Mouse (Mus musculus) spleen, postnatal 14 days (tissue): ENCODE measurements around the gene Axdnd1.

Experiments used
- DNase-seq, 2 experiments: peaks; one replicate each; pipeline ENCODE4 v3.0.0; 2021 to 2022; ENCODE audit warnings: low spot score in 2 of 2

Gene Axdnd1

DNA sequence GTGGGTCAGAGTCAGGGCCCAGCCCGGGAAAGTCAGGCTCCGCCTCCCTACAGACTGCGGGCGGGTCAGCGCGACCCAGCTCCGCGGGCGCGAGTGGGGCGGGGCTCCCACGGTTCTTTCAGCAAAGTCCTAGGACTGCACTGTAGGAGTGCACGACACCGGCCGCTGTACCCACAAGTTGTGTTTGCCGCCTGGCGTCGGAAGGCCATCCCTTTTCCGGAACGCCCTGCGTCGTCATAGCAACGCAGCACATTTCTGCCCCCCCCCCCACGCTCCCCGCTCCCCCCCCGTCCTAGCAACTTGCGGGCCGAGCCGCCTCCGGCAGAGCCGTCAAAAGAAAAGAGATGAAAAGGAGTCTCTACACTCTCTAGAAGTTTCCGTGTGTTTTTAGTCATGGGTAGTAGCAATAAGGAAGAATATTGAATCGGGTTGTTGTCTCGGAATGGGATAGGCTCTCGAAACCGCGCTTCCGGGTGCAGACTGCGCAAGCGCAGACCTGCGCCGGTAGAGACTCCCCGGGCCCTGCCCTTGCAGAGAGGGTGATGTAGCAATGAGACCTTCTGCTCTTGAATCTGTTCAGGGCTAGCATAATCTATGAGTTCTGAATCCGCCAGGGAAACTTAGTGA lies at the start of gene Axdnd1:
Gene Axdnd1, minus strand, starts transcription at position 489 of the 627 bp plus-strand sequence.
- peak; percentile 70 to 79 for DNase-seq

DNA sequence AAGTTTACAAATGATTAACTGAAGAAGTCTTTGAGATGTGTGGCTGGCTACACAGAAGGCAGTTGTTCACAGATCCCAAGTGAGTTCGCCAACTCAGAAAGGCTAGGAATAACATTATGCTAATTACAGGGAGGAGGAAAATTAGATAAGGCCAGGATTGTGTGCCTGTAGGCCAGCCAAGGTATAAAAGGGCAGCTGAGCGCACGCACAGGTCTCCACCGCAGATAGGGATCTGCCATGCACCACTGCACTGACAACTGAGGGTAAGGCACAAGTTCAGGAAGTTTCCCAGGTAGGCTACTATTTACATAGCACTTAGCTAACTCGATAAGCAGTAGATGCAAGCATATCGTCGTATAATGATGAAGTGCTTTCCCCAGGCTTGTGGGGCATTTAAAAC lies 49.6 kb upstream of the Axdnd1 start:
- DNase-seq, result no peak

GRCm38 (mm10) chr1:156468576-156468975 lies 47.6 kb upstream of the Axdnd1 start:
- DNase-seq, result no peak

DNA sequence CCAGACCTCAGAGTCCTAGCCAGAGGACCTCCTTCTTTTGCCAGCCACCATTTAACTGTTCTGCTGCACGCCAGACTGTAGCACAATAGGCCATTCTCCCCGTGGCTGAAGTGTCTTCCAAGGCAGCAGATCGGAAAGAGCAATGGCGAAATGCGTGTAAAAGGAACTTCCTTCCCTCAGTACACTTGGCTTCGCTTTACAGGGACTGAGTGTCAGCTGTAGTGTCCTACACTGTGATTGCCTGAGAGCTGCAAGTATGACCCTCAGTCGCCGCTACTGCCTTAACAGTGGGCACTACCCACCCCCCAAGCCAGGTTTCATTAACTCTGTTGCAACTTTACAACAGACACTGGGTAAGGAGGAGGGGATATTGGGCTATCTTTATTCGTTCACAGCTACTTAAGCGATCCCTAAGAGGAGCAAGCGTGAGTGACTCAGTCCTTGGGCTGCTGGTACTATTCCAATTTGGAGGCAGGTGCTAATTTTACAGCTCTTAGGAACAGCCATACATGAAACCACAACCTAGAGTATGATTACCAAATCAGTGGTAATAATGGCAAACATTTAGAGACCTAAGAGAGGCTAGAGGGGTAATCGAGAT lies 46.8 kb upstream of the Axdnd1 start:
- no peak for DNase-seq

GRCm38 (mm10) chr1:156464963-156465362 lies 44.0 kb upstream of the Axdnd1 start:
- DNase-seq, result no peak

DNA sequence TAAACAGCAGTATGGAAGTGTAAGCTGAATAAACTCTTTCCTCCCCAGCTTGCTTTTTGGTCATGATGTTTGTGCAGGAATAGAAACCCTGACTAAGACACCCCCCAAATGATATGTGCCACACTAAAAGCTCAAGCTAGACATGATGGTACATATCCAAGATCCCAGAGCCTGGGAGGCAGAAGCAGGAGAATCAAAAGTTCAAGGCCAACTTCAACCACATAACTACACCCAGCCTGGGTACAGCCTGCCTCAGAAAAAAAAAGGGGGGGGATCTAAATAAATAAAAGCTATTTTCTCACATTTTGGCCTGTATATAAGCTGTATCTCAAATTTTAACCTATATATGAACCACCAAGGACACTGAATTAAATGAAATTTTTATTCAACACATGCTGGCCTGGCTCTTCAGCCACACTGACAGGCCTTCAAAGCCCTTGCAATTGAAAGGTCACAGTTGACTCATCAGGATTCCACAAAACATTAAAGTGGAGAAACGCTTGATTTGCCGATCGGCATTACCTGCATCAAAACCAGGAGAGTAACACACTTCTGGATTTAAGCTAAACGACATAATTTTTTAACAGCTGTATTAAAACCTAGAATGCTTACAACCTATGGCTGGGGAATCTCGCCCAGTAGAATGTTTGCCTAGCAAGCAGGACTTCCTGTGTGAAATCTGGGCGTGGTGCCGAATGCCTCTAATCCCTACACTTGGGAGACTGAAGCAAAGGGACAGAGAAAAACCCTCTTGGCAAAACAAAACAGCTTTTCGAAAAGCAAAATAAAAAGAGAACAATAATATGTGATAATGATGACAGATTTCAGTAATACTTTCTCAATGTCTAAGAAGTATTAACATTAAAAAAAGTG lies 43.3 kb upstream of the Axdnd1 start:
- no peak for DNase-seq

DNA sequence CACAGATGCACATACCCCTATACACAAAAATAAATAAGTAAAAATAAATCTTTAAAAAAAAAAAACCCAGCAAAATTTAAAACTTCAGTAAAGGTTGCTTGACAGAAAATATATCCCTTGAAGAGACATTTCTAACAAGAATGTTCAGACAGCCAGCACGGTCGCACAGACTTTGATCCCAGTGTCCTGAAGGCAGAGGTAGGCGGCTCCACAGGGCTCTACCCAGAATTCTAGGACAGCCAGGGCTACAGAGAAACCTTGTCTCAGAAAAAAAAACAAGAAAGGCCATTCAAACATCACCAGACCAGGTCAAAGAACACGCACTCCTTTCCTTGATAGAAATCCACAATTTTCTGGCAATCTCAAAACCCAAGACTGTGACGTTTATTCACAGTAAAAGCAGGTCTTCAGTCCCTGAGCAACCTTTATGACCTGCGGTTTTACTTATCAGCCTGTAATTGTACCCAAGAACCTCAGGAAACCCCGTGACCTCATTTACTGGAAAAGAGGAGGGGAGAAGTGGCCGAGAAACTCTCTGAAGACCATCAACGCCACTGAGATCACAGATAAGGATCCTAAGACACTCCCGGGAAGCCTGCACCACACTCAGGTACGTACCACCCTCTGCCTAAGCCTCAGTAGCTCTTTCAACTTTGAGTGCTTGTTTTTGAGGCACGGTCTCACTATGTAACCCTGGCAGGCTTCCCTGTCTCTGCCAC lies 41.5 kb upstream of the Axdnd1 start:
- DNase-seq, result no peak

- no peak for DNase-seq
Measured at GRCm38 (mm10) chr1:156461036-156461435, 40.1 kb upstream of the Axdnd1 start.

DNA sequence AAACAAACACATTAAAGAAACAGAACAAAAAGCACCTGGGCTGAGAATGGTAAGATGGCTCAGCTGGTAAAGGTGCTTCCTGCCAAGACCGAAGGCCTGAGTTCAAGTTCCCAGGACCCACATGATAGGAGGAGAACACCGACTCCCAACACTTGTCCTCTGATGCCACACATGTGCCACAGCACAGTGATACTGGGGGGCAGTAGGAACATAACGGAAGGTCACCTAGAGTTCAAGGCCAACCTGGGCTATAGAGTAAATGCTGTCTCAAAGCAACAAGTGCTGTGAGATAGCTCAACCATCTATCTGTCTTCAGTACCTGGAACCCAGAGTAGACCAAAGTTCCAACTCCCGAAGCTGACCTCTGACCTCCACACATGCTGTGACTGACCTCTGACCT lies 39.3 kb upstream of the Axdnd1 start:
- no peak for DNase-seq

GRCm38 (mm10) chr1:156459690-156460089 lies 38.7 kb upstream of the Axdnd1 start:
- DNase-seq, result peak in 1 of 2 experiments; percentile 25

GRCm38 (mm10) chr1:156458391-156459060 lies 37.6 kb upstream of the Axdnd1 start:
- no peak for DNase-seq

DNA sequence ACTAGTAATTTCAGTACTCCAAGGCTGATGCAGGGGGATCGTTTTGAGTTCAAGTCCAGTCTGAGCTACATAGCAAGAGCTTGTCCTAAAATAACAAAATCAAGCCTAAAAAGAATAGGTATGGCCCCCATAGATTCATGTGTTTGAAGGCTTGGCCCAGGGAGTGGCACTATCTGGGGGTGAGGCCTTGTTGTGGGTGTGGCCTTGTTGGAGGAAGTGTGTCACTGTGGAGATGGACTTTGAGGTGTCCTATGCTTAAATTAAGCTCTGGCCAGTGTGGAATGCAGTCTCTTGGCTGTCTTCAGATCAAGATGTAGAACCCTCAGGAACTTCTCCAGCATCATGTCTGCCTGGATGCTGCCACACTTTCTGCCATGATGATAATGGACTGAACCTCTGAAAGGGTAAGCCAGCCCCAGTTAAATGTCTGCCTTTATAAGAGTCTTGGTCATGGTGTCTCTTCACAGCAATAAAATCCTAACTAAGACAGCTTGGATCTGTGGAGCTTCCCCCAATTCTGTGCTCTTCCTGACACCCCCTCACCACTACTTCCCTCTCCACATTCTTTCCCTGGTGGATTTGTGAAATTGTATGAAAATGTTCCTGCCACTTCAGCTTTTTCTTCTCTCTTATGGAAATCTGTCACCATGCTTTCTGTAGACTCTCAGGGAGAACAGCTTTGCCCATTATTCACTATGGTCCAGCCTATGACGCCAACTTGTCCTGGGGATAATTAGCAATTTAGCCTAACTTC lies 34.2 kb upstream of the Axdnd1 start:
- DNase-seq, result no peak

DNA sequence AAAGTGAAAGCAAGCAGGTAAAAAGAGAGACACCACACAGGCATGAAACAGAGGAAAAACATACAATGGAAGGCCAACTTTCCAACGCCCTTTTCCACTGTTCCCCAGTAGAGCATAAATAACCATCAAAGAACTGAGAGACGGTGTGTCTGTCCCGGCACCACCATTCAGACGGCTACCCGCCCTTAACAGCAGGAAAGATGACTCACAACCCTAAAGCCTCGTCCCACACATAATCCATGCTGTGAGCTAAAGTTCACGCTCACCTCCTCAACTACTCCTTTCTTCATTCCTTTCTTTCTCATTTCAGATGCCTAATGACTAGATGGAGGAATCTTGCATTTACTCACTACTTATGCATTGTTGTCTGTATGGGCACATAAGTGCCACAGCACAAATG lies 33.4 kb upstream of the Axdnd1 start:
- DNase-seq, result no peak

DNA sequence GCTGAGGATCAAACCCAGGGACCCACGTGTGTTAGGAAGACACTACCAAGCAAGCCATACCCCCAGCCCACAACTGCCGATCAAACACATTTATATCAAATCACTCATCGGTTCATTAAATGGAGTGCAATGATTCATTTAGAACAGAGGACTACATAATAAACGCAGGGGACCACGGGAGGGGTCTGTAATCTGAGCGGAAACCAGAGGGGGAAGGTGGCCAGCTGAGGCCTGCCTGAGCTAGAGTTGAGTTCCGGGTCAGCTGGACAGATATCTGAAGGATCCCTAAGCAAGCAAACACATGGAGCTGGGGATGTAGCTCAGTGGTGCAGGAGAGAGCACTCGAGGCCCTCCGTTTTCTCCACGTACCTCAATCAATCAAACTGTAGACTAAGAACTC lies 32.9 kb upstream of the Axdnd1 start:
- no peak for DNase-seq

DNA sequence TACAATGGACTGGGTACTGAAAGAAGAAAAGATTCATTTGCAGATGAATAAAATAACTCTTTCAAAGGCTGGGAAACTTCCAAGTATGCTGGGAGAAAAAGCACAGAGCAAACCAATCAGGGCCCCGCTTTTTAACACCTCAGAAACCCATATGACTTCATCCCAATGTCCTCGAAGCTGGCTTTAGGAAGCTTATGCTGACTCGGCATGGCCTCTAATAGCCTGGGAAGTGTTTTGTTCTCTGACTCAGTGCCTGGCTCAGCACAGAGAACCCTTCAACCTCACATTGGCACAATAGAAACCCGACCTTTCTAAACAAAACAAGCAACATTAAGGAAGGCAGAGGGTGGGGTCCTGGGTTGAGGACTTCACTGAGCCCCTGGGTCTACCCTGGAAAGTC lies 29.5 kb upstream of the Axdnd1 start:
- DNase-seq, result no peak

DNA sequence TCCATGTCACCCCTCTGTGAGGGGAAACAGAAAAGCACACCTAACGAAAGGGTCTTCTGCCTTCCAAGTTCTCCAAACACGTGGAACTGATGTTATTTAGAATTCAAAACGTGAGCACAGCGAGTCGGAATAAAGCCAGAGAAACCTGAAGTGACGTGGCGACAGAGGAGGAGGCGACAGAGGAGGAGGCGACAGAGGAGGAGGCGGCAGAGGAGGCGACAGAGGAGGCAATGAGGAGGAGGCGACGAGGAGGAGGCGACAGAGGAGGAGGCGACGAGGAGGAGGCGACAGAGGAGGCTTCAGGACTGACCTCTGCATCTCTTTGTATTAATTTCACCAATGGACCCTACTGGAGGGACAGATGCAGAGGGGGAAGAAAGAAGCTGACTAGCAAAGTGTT lies 28.7 kb upstream of the Axdnd1 start:
- DNase-seq, result no peak

DNA sequence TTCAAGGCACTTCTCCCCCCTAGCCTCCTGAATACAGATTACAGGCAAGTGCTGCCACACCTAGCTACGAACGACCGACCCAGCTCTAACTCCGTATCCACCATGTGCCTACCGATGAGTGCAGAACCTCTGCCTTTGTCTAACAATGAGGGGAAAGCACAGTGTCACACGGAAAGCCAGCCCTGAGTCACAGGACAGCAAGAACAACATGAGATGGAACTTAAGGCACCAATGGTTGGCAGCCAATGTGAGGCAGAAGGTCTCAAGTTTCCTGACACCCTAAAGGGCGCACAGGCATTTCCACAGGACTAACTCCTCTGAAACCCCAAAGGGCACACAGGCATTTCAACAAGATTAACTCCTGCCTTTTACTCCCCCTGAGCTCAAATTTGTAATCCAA lies 28.1 kb upstream of the Axdnd1 start:
- no peak for DNase-seq

- no peak for DNase-seq
Measured at GRCm38 (mm10) chr1:156445049-156445448, 24.1 kb upstream of the Axdnd1 start.

DNA sequence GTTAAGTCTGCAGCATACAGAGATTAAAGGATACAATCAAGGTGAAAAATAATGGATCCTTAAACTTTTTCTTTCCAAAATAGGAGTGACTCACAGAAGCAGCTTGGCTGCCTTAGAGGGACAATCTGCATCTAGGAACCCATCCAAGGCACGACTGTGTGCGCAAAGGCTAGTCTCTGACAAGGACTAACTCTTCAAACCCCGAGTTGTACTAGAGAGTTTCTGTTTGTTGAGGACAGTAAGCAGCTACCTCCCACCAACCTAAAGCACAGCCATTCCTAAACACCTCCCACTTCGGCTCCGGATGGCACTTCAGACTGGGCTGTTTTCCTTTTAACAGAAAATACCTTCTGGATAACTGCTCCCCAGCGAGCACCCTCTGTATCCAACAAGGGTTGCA lies 21.8 kb upstream of the Axdnd1 start:
- DNase-seq, result no peak

DNA sequence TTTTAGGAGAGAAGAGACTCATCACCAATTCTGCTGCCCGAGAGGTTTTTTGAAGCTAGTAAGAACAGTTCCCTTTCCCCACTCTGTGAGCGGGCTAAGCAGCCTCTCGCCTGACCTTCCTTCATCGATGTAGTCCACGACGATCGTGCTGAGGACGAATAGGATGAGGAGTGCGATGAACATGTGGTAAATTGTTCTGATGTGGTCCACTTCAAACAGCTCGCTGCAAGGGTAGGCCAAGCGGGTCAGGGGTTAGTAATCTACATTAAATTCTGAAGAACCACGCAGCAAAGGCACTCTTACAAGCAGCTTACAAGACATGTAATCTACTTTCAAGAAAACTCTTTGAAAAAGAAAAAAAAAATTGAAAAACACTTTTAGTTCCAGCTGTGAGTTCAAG lies 21.3 kb upstream of the Axdnd1 start:
- no peak for DNase-seq

DNA sequence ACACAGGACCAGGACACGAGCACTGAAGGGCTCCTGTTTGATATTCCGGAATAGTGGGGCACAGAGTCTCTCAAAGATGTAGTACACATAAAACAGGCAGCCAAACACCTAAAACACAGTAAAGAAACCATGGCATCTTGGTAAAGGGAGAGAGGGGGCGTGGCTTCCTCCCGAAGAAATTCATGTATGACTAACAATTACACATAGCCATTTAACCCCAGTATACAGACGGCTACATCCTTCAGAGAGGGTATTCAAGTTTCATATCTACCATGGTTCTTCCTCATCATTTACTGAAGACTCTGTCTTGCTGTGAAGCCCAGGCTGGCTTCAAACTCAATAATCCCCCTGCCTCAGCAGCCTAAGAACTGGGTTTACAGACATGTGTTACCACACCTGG lies 16.8 kb upstream of the Axdnd1 start:
- no peak for DNase-seq
